Mouse (Mus musculus) gonadal fat pad, adult 2 months (tissue): Measurements from ENCODE around the gene Tepp. TPM values are rescaled to one million over a fixed set of nuclear protein-coding genes. Genes with fewer than 3 reads are reported as not detected.

Experiments used
- DNase-seq: peaks from one replicate; pipeline ENCODE4 v3.0.0-alpha.2; 2012; ENCODE audit warnings: low read depth
- polyA plus RNA-seq: library from polyadenylated mRNA; depleted of rRNA; stranded (reverse); fragments of >200 nt; gene quantifications from 2 replicates; pipeline ENCODE4 v1.2.3, GENCODE M21; 2012; rRNA removed

Tepp gene
- polyA plus RNA-seq, 1 experiment: 0.90 TPM

- DNase-seq: no peak
These were observed 51.9 kb downstream of the Tepp start for GRCm38 (mm10) chr8:95362272-95362671.

GRCm38 (mm10) chr8:95363849-95364248 is 53.5 kb downstream of the Tepp start:
- no peak for DNase-seq

GRCm38 (mm10) chr8:95369581-95370326 is 59.4 kb downstream of the Tepp start:
- DNase-seq: no peak

GRCm38 (mm10) chr8:95373389-95374002 is 63.1 kb downstream of the Tepp start:
- DNase-seq: no peak

- DNase-seq: no peak
These were observed 64.1 kb downstream of the Tepp start for GRCm38 (mm10) chr8:95374429-95374828.

GRCm38 (mm10) chr8:95375374-95375930 is 65.1 kb downstream of the Tepp start:
- DNase-seq: no peak

Other genes starting within 250 kb of the Tepp start
- 20.0 TPM in 2 replicates for gene Katnb1, start 229.4 kb upstream of the Tepp start, polyA plus RNA-seq
- 34.9 and 39.4 TPM in 2 replicates for gene Kifc3, start 107.8 kb upstream of the Tepp start, polyA plus RNA-seq
- 0.99 and 1.3 TPM in 2 replicates for gene Cngb1, start 4.0 kb upstream of the Tepp start, polyA plus RNA-seq
- gene Zfp319, start 21.4 kb downstream of the Tepp start, polyA plus RNA-seq: 6.7 and 7.1 TPM in 2 replicates
- 26.5 and 30.5 TPM in 2 replicates for gene Usb1, start 21.7 kb downstream of the Tepp start, polyA plus RNA-seq
- 11.1 and 12.2 TPM in 2 replicates for gene Mmp15, start 41.7 kb downstream of the Tepp start, polyA plus RNA-seq
- gene Cfap20, start 124.3 kb downstream of the Tepp start, polyA plus RNA-seq: 51.7 and 52.4 TPM in 2 replicates
- 18.2 and 22.7 TPM in 2 replicates for gene Csnk2a2, start 179.5 kb downstream of the Tepp start, polyA plus RNA-seq
- 0.36 and 1.4 TPM in 2 replicates for gene Ccdc113, start 223.5 kb downstream of the Tepp start, polyA plus RNA-seq